Mouse (Mus musculus) heart, postnatal 0 days (tissue): ENCODE data around the gene Ccdc62. TPM values are rescaled to one million over a fixed set of nuclear protein-coding genes. Genes with fewer than 3 reads are reported as not detected.

Experiments
- ATAC-seq: fragments of 200-750 bp; cut with Nextera tagmentation; 2 replicates; pipeline ENCODE4 v1.8.0; 2017; ENCODE audit warnings: low read depth, moderate number of reproducible peaks, moderate library complexity; ENCODE audit not compliant: insufficient read depth
- DNase-seq: peaks from one replicate; pipeline ENCODE4 v3.0.0-alpha.2; 2016; ENCODE audit warnings: low spot score
- H3K27ac ChIP-seq: fragments of 300-500 bp; sonication (generic); 2 replicates; pipeline ENCODE4 v1.5.1; 2014; ENCODE audit warnings: low read depth, mild to moderate bottlenecking
- H3K27me3 ChIP-seq: fragments of 300-500 bp; sonication (generic); 2 replicates; pipeline ENCODE4 v1.6.1; 2014; ENCODE audit warnings: low read length, mixed read lengths; ENCODE audit not compliant: control insufficient read depth, insufficient read depth
- H3K36me3 ChIP-seq: fragments of 300-500 bp; sonication (generic); replicated peaks from 2 replicates; pipeline ENCODE4 v1.6.1; 2014; ENCODE audit warnings: low read length, mixed read lengths; ENCODE audit not compliant: control insufficient read depth, insufficient read depth
- H3K4me1 ChIP-seq: fragments of 300-500 bp; sonication (generic); 2 replicates; pipeline ENCODE4 v1.6.1; 2014; ENCODE audit warnings: antibody characterized with exemption; ENCODE audit not compliant: control insufficient read depth, insufficient read depth
- H3K4me2 ChIP-seq: fragments of 300-500 bp; sonication (generic); 2 replicates; pipeline ENCODE4 v1.6.1; 2014; ENCODE audit warnings: low read depth, mild to moderate bottlenecking, low read length, moderate library complexity
- H3K4me3 ChIP-seq: fragments of 300-500 bp; sonication (generic); 2 replicates; pipeline ENCODE4 v1.5.1; 2014; ENCODE audit warnings: low read depth, low read length
- H3K9ac ChIP-seq: fragments of 300-500 bp; sonication (generic); replicated peaks from 2 replicates; pipeline ENCODE4 v1.6.1; 2014; ENCODE audit warnings: low read depth, low read length, mixed read lengths
- H3K9me3 ChIP-seq: fragments of 300-500 bp; sonication (generic); replicated peaks from 2 replicates; pipeline ENCODE4 v1.6.1; 2016; ENCODE audit warnings: low read length; ENCODE audit not compliant: control insufficient read depth
- CTCF ChIP-seq: IDR thresholded peaks from 2 replicates; pipeline ENCODE4 v1.5.1; 2016; ENCODE audit warnings: antibody characterized with exemption, control low read depth, low read depth
- EP300 ChIP-seq: IDR thresholded peaks from 2 replicates; pipeline ENCODE4 v1.6.1; 2016; ENCODE audit warnings: antibody characterized with exemption, low read depth
- WGBS: fragments of 180-500 bp; shearing (Covaris S2); extraction: QIAGEN DNeasy Blood & Tissue Kit; methylation state at CpG from one replicate; pipeline ENCODE4 v1.1.7; 2014; 5-methylcytosine and 5-hydroxymethylcytosine counted together
- polyA plus RNA-seq: library from polyadenylated mRNA; unstranded; fragments of >200 nt; fragmentation: Nextera tagmentation; extraction: Ambion mirVana; gene quantifications from 2 replicates; pipeline ENCODE4 v1.2.1, GENCODE M21; 2015
- total RNA-seq: library from RNA; depleted of rRNA; stranded (reverse); fragments of >200 nt; gene quantifications from 2 replicates; pipeline ENCODE4 v1.2.3, GENCODE M21; 2014; ENCODE audit warnings: low replicate concordance

Gene Ccdc62
- total and polyA plus RNA-seq, 2 experiments from 2014 or later: 5.8 to 11.5 TPM

- no peak overlapping the region for H3K4me3 ChIP-seq
- H3K27me3 ChIP-seq: no peaks in the 10 kb centered on the region
- 77% methylated on average over 4 of the region's 4 CpGs for WGBS
- ATAC-seq: no peak
- no peak overlapping the region for H3K27ac ChIP-seq
- H3K9me3 ChIP-seq: no peaks in the 10 kb centered on the region
- DNase-seq: no peak
- no peak overlapping the region for H3K9ac ChIP-seq
- peaks cover 14% of the 10 kb centered on the region for H3K4me1 ChIP-seq
- no peaks in the 10 kb centered on the region for H3K36me3 ChIP-seq
- H3K4me2 ChIP-seq: no peak overlapping the region
- no peak for TF ChIP-seq CTCF
Observed at GRCm38 (mm10) chr5:123970576-123970975, 40.1 kb downstream of the Ccdc62 start.

- Histone ChIP-seq H3K9me3 (no peaks in the 10 kb centered on the region), H3K4me2 (no peak overlapping the region), H3K4me1 (peaks cover 19% of the 10 kb centered on the region), H3K27ac (no peak overlapping the region), H3K9ac (no peak overlapping the region), H3K4me3 (no peak overlapping the region), H3K27me3 (no peaks in the 10 kb centered on the region), H3K36me3 (no peaks in the 10 kb centered on the region)
- DNase-seq: no peak
- no peak for ATAC-seq
- TF ChIP-seq EP300: no peak
- TF ChIP-seq CTCF: no peak
- WGBS: 74% methylated on average over 6 of the region's 6 CpGs
Observed at GRCm38 (mm10) chr5:123972453-123972852, 42.0 kb downstream of the Ccdc62 start.

GRCm38 (mm10) chr5:123973299-123974178 is 43.1 kb downstream of the Ccdc62 start, which contains the start of gene Hip1r:
Gene Hip1r (plus strand): TSS chr5:123973628.
- TF ChIP-seq CTCF: no peak
- TF ChIP-seq EP300: no peak
- Histone ChIP-seq H3K9ac (peak within 1 kb of the TSS; percentile 82), H3K9me3 (no peaks in the 10 kb centered on the region), H3K36me3 (no peaks in the 10 kb centered on the region), H3K27ac (peak within 1 kb of the TSS; percentile 74), H3K27me3 (no peaks in the 10 kb centered on the region), H3K4me2 (peak within 1 kb of the TSS; percentile 96), H3K4me3 (peak within 1 kb of the TSS; percentile 77), H3K4me1 (peaks cover 22% of the 10 kb centered on the region)
- DNase-seq (peak; percentile 58), ATAC-seq (peak; percentile 78)
- 2% methylated on average over 46 of the region's 106 CpGs for WGBS

GRCm38 (mm10) chr5:123974179-123974485 is 43.7 kb downstream of the Ccdc62 start:
- no peak for TF ChIP-seq EP300
- no peak for TF ChIP-seq CTCF
- 1% methylated on average over 14 of the region's 14 CpGs for WGBS
- Histone ChIP-seq H3K9ac (peak overlapping the region; percentile 82), H3K27ac (peak overlapping the region; percentile 74), H3K4me3 (peak overlapping the region; percentile 77), H3K27me3 (no peaks in the 10 kb centered on the region), H3K36me3 (no peaks in the 10 kb centered on the region), H3K9me3 (no peaks in the 10 kb centered on the region), H3K4me1 (peaks cover 23% of the 10 kb centered on the region), H3K4me2 (peak overlapping the region; percentile 96)
- ATAC-seq (peak; percentile 10; the same call in 1 of the 2 replicates), DNase-seq (no peak)

GRCm38 (mm10) chr5:123974616-123975111 is 44.2 kb downstream of the Ccdc62 start:
- Histone ChIP-seq H3K4me3 (peak overlapping the region; percentile 77), H3K9me3 (no peaks in the 10 kb centered on the region), H3K4me2 (peak overlapping the region; percentile 96), H3K27me3 (no peaks in the 10 kb centered on the region), H3K4me1 (peaks cover 28% of the 10 kb centered on the region), H3K27ac (no peak overlapping the region), H3K36me3 (no peaks in the 10 kb centered on the region), H3K9ac (peak overlapping the region; percentile 21; the same call in 1 of the 2 replicates)
- TF ChIP-seq CTCF (no peak), EP300 (no peak)
- ATAC-seq: no peak
- DNase-seq: no peak
- 52% methylated on average over 11 of the region's 11 CpGs for WGBS
